Mouse (Mus musculus) lung, postnatal 36 days (tissue): ENCODE data around the gene Dnah14.
A peak's percentile ranks its signal among the peaks of the same experiment; 100 is the strongest.

ENCODE experiments used
- DNase-seq: peaks from one replicate; pipeline ENCODE4 v3.0.0; 2022; ENCODE audit warnings: mixed read lengths

Dnah14 gene

DNA sequence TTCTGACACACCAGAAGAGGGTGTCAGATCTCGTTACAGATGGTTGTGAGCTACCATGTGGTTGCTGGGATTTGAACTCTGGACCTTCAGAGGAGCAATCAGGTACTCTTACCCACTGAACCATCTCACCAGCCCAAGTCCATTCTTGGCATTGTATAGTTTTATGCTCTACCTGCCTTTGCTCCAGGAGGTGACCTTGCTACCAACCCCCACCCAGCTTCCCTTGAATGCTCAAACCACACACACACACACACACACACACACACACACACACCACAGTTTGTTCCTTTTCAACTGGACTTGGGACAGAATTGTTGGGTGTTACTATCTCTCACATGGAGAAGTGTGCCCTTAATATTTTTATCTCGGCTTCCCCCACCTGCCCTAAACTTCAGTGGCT is 280.0 kb downstream of the Dnah14 start:
- no peak for DNase-seq

DNA sequence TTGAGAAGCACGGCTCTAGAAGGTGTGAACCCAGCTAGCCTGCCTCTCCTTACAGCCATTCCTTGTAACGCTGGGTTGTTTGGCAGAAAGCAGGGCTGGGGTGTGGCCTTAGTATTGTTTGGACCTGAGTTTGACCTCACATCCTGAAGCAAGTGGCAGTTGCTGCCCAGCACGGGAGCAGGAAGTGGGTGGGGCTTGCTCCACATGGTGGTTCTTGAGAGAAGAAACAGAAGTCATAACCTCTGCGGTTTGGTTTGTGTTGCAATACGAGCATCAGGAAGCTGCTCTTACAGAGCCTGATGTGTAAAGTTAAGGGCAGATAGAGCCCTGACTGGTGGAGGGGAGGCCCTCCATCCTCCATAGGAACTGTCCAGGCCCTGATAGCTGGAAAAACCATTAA is 284.3 kb downstream of the Dnah14 start:
- peak; percentile 99 for DNase-seq

DNA sequence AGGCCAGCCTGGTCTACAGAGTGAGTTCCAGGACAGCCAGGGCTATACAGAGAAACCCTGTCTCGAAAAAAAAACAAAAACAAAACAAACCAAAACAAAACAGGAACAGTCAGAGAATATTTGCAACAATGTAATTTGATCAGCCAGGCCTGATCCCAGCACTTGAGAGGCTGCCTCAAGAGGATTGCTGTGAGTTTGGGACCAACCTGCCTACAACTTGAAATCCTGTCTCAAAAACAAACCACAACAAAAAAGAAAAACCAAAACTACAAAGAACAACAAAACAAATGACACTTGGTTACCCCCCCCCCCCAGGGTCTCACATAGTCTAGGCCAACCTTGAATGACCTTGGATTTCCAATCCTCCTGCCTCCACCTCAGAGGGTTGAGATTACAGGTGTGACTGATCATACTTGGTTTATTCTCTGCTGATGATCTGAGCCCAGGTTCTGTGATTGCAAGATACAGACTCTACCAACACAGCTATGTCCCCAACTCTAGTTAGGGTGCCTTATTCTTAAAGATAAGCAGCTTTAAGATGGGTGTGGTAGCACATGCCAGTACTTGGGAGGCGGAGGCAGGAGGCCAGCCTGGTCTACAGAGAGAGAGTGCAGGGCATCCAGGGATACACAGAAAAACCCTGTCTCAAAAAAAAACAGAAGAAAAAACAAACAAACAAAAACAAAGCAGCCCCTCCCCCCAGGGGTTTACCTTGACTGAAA is 285.0 kb downstream of the Dnah14 start:
- no peak for DNase-seq

DNA sequence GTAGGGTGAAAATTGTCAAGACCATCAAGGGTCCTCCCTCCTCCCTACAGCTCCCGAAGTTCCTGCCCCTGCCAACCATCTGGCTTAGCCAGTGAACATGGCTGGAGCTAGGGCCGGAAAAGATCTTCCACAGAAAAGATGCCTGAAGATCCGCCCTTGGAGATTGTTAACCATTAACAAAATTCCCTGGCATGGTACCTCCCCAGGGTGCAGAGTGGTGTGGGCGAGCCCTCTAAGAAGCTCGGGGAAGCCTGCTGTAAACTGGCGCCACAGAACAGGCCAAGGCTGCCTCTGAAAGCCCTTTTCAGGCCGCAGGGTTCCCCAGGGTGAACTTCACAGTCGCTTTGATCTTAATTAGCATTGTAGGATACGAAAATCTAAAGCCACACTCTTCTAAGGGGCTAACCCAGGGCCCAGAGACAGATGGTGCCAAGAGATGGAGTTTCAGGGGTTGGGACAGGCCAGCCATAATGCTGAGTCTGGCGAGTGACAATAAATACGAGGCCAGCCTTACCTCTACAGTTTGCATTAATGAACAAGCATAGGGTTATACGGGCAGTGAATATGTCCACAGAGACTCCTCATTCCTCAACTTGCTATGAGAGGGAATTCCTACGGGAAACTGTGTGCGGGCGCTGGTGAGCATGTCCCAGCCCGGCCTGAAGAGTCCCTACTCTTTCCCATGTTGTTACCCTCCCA is 286.5 kb downstream of the Dnah14 start:
- DNase-seq = no peak

DNA sequence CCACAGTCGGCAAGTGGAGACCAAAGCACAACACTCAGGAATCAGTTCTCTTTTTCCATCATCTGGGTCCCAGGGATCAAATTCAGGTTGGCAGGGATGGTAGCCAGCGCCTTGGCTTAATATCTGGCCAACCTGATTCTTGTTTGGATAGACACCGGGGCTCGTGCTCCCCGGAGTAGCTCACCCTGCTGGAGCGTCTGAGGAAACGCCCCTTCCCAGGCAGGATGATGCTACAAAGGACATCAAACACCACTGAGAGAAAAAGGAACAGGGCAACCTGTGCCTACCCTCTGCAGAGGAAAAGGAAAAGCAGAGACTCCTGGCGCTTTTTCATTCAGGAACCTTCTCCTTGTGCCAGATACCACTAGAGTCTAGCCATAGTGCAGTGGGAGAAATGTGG is 287.1 kb downstream of the Dnah14 start:
- no peak for DNase-seq
